Mouse (Mus musculus) intestine, embryonic 16.5 days (tissue): ENCODE data around the gene Srrd. TPM values are rescaled to one million over a fixed set of nuclear protein-coding genes. Genes with fewer than 3 reads are reported as not detected.

Experiments
- ATAC-seq: fragments of 200-750 bp; cut with Nextera tagmentation; 2 replicates; pipeline ENCODE4 v1.8.0; 2017; ENCODE audit warnings: moderate TSS enrichment, moderate library complexity
- H3K27ac ChIP-seq: fragments of 300-500 bp; sonication (generic); 2 replicates; pipeline ENCODE4 v1.5.1; 2014; ENCODE audit warnings: mild to moderate bottlenecking, low read length
- H3K27me3 ChIP-seq: fragments of 300-500 bp; sonication (generic); replicated peaks from 2 replicates; pipeline ENCODE4 v1.6.1; 2014; ENCODE audit warnings: low read length, control low read depth, mixed read lengths; ENCODE audit not compliant: control insufficient read depth, insufficient read depth
- H3K36me3 ChIP-seq: fragments of 300-500 bp; sonication (generic); 2 replicates; pipeline ENCODE4 v1.6.1; 2014; ENCODE audit warnings: low read length, control low read depth; ENCODE audit not compliant: control insufficient read depth, insufficient read depth
- H3K4me1 ChIP-seq: fragments of 300-500 bp; sonication (generic); 2 replicates; pipeline ENCODE4 v1.6.1; 2014; ENCODE audit warnings: low read length, control low read depth, mixed read lengths; ENCODE audit not compliant: control insufficient read depth, insufficient read depth
- H3K4me2 ChIP-seq: fragments of 300-500 bp; sonication (generic); 2 replicates; pipeline ENCODE4 v1.6.1; 2014; ENCODE audit warnings: low read depth, low read length, control low read depth
- H3K4me3 ChIP-seq: fragments of 300-500 bp; sonication (generic); 2 replicates; pipeline ENCODE4 v1.5.1; 2014; ENCODE audit warnings: mild to moderate bottlenecking, low read length
- H3K9ac ChIP-seq: fragments of 300-500 bp; sonication (generic); 2 replicates; pipeline ENCODE4 v1.6.1; 2014; ENCODE audit warnings: low read depth, low read length
- H3K9me3 ChIP-seq: fragments of 300-500 bp; sonication (generic); 2 replicates; pipeline ENCODE4 v1.6.1; 2016; ENCODE audit warnings: low read length, control low read depth; ENCODE audit not compliant: control insufficient read depth
- WGBS: fragments of 180-500 bp; shearing (Covaris S2); extraction: QIAGEN DNeasy Blood & Tissue Kit; methylation state at CpG from one replicate; pipeline ENCODE4 v1.1.7; 2014; 5-methylcytosine and 5-hydroxymethylcytosine counted together
- polyA plus RNA-seq: library from polyadenylated mRNA; unstranded; fragments of >200 nt; fragmentation: Nextera tagmentation; extraction: Ambion mirVana; gene quantifications from 2 replicates; pipeline ENCODE4 v1.2.1, GENCODE M21; 2015

The Srrd gene
- polyA plus RNA-seq, 1 experiment from 2014 or later, result 30.4 TPM

GRCm38 (mm10) chr5:112381154-112381553 lies 38.3 kb upstream of the Srrd start:
- Histone ChIP-seq H3K4me1 (peaks cover 6% of the 10 kb centered on the region; the same call in 1 of the 2 replicates), H3K4me2 (no peak overlapping the region), H3K9me3 (no peaks in the 10 kb centered on the region), H3K36me3 (peaks cover 3% of the 10 kb centered on the region), H3K27me3 (no peaks in the 10 kb centered on the region), H3K9ac (no peak overlapping the region), H3K4me3 (no peak overlapping the region), H3K27ac (no peak overlapping the region)
- ATAC-seq, result no peak
- WGBS, result 77% methylated on average over 11 of the region's 11 CpGs

- no peaks in the 10 kb centered on the region for H3K27me3 ChIP-seq
- H3K4me3 ChIP-seq, result no peak overlapping the region
- WGBS, result 70% methylated on average over 6 of the region's 6 CpGs
- no peak overlapping the region for H3K4me2 ChIP-seq
- ATAC-seq, result no peak
- no peak overlapping the region for H3K9ac ChIP-seq
- H3K36me3 ChIP-seq, result peaks cover 3% of the 10 kb centered on the region
- no peak overlapping the region for H3K27ac ChIP-seq
- H3K4me1 ChIP-seq, result peaks cover 6% of the 10 kb centered on the region; the same call in 1 of the 2 replicates
- H3K9me3 ChIP-seq, result no peaks in the 10 kb centered on the region
These were observed 35.9 kb upstream of the Srrd start for GRCm38 (mm10) chr5:112378716-112379115.

- H3K9ac ChIP-seq, result no peak overlapping the region
- no peaks in the 10 kb centered on the region for H3K27me3 ChIP-seq
- no peak overlapping the region for H3K27ac ChIP-seq
- 100% methylated on average over 1 of the region's 1 CpGs for WGBS
- H3K9me3 ChIP-seq, result no peaks in the 10 kb centered on the region
- H3K4me3 ChIP-seq, result no peak overlapping the region
- 0 out of 2 replicates have a peak, but pooled peaks cover under 1% of the 10 kb centered on the region for H3K4me1 ChIP-seq
- no peak overlapping the region for H3K4me2 ChIP-seq
- ATAC-seq, result no peak
- H3K36me3 ChIP-seq, result peaks cover 6% of the 10 kb centered on the region
These were observed 34.5 kb upstream of the Srrd start for GRCm38 (mm10) chr5:112377380-112377779.

GRCm38 (mm10) chr5:112376111-112376510 lies 33.3 kb upstream of the Srrd start:
- Histone ChIP-seq H3K27me3 (no peaks in the 10 kb centered on the region), H3K27ac (no peak overlapping the region), H3K4me1 (no peaks in the 10 kb centered on the region), H3K9me3 (no peaks in the 10 kb centered on the region), H3K9ac (no peak overlapping the region), H3K36me3 (peaks cover 7% of the 10 kb centered on the region), H3K4me2 (no peak overlapping the region), H3K4me3 (no peak overlapping the region)
- ATAC-seq, result no peak
- WGBS, result 92% methylated on average over 4 of the region's 4 CpGs

GRCm38 (mm10) chr5:112371933-112372332 lies 29.1 kb upstream of the Srrd start:
- no peaks in the 10 kb centered on the region for H3K27me3 ChIP-seq
- no peak overlapping the region for H3K9ac ChIP-seq
- no peak overlapping the region for H3K4me3 ChIP-seq
- H3K27ac ChIP-seq, result no peak overlapping the region
- H3K4me1 ChIP-seq, result no peaks in the 10 kb centered on the region
- 68% methylated on average over 7 of the region's 7 CpGs for WGBS
- no peak overlapping the region for H3K4me2 ChIP-seq
- no peak for ATAC-seq
- H3K36me3 ChIP-seq, result peaks cover 13% of the 10 kb centered on the region; the same call in 1 of the 2 replicates
- H3K9me3 ChIP-seq, result no peaks in the 10 kb centered on the region

GRCm38 (mm10) chr5:112370236-112370813 lies 27.5 kb upstream of the Srrd start:
- H3K9ac ChIP-seq, result no peak overlapping the region
- H3K9me3 ChIP-seq, result no peaks in the 10 kb centered on the region
- no peak overlapping the region for H3K27ac ChIP-seq
- no peak for ATAC-seq
- H3K4me2 ChIP-seq, result no peak overlapping the region
- 92% methylated on average over 12 of the region's 12 CpGs for WGBS
- peaks cover 13% of the 10 kb centered on the region; the same call in 1 of the 2 replicates for H3K36me3 ChIP-seq
- H3K4me1 ChIP-seq, result no peaks in the 10 kb centered on the region
- no peak overlapping the region for H3K4me3 ChIP-seq
- no peaks in the 10 kb centered on the region for H3K27me3 ChIP-seq

- no peak overlapping the region for H3K4me2 ChIP-seq
- no peak overlapping the region for H3K9ac ChIP-seq
- no peak overlapping the region for H3K27ac ChIP-seq
- no peaks in the 10 kb centered on the region for H3K4me1 ChIP-seq
- 90% methylated on average over 13 of the region's 13 CpGs for WGBS
- H3K36me3 ChIP-seq, result peaks cover 18% of the 10 kb centered on the region
- no peaks in the 10 kb centered on the region for H3K27me3 ChIP-seq
- ATAC-seq, result no peak
- no peaks in the 10 kb centered on the region for H3K9me3 ChIP-seq
- no peak overlapping the region for H3K4me3 ChIP-seq
These were observed 26.5 kb upstream of the Srrd start for GRCm38 (mm10) chr5:112369326-112369725.

- Histone ChIP-seq H3K36me3 (peaks cover 21% of the 10 kb centered on the region), H3K27ac (no peak overlapping the region), H3K27me3 (no peaks in the 10 kb centered on the region), H3K9me3 (no peaks in the 10 kb centered on the region), H3K4me3 (no peak overlapping the region), H3K4me2 (no peak overlapping the region), H3K4me1 (no peaks in the 10 kb centered on the region), H3K9ac (no peak overlapping the region)
- ATAC-seq, result no peak
- 91% methylated on average over 10 of the region's 10 CpGs for WGBS
These were observed 25.8 kb upstream of the Srrd start for GRCm38 (mm10) chr5:112368666-112369065.

- WGBS, result 87% methylated on average over 12 of the region's 12 CpGs
- peaks cover 21% of the 10 kb centered on the region for H3K36me3 ChIP-seq
These were observed 25.1 kb upstream of the Srrd start for GRCm38 (mm10) chr5:112367929-112368328.

GRCm38 (mm10) chr5:112367338-112367737 lies 24.5 kb upstream of the Srrd start:
- no peaks in the 10 kb centered on the region for H3K9me3 ChIP-seq
- H3K9ac ChIP-seq, result no peak overlapping the region
- 87% methylated on average over 4 of the region's 4 CpGs for WGBS
- peaks cover 18% of the 10 kb centered on the region for H3K36me3 ChIP-seq
- no peak overlapping the region for H3K27ac ChIP-seq
- H3K27me3 ChIP-seq, result no peaks in the 10 kb centered on the region
- no peak for ATAC-seq
- no peak overlapping the region for H3K4me3 ChIP-seq
- no peak overlapping the region for H3K4me2 ChIP-seq
- no peaks in the 10 kb centered on the region for H3K4me1 ChIP-seq

More at GRCm38 (mm10) chr5:112367929-112368328, 25.1 kb upstream of the Srrd start:
- no peak overlapping the region for H3K4me3 ChIP-seq
- H3K27me3 ChIP-seq, result no peaks in the 10 kb centered on the region
- no peak overlapping the region for H3K27ac ChIP-seq
- no peak overlapping the region for H3K4me2 ChIP-seq
- H3K9ac ChIP-seq, result no peak overlapping the region
- no peaks in the 10 kb centered on the region for H3K4me1 ChIP-seq
- no peaks in the 10 kb centered on the region for H3K9me3 ChIP-seq
- no peak for ATAC-seq
